Comparison of ENCODE assay signal across 9 mouse cellular contexts in the genomic region with DNA sequence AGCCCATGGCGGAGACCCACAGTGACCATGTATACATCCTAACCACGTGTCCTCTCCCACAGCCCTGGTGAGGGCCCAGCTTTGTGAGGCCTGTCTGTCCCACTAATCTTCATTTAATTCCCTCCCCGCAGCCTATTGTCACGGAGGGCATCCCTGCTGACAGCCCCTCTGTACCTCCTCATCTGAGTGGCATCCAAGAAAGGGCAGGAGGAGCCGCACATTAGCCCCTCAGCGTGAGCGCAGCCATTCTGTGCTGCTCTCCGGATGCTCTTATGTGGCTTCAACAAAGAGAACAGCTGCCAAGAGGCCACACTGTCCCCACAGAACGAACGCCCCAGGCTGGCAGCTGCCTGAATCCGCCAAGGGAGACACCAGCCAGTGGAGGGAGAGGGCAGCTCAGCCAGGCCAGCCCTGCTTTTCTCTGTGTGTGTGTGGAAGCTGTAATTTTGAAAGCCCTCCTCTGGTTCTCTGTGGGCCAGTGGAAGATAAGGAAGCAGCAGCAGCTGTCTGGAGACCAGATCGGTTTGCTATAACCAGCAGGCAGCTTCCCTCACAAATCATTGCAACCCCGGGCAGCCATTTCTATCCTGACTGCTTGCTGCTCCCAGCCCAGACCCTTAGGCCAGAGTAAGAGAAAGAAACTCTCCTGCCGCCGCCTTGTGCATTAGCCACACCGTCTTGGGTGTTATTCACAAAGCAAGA.
DNase-seq lines count a peak whose midpoint lies in the region; ATAC-seq lines count a peak whose summit lies in the region.
"Had no signal": no experiment of that assay in that cellular context is flagged by ENCODE, and none has a peak within 500 bp of the region (broad histone marks: within the 10 kb centered on the region; RNA-seq: fewer than 3 reads in every experiment).

No protein-coding gene starts in this region.

- no peak for DNase-seq in kidney, adult 9 months
- peak; percentile 77 for DNase-seq in thymus, postnatal 0 days (ENCODE audit: low spot score)
- no peak for DNase-seq in left cerebral cortex, adult 9 months (ENCODE audit: low spot score in 2 of 2)
- DNase-seq in urinary bladder, adult 18-20 months (ENCODE audit: low spot score in 2 of 2): no peak

- peak overlapping the region; percentile 63 for H3K27ac ChIP-seq in kidney, embryonic 15.5 days
- H3K27ac ChIP-seq in embryonic facial prominence, embryonic 15.5 days (replicated peaks): peak overlapping the region; percentile 45
- peak overlapping the region; percentile 9 for H3K27ac ChIP-seq in limb, embryonic 15.5 days

- 58% methylated on average over 16 of the region's 16 CpGs for WGBS in kidney, embryonic 15.5 days
- WGBS in embryonic facial prominence, embryonic 15.5 days: 36% methylated on average over 16 of the region's 16 CpGs
- 56% methylated on average over 16 of the region's 16 CpGs for WGBS in limb, embryonic 15.5 days

- H3K9me3 ChIP-seq in kidney, embryonic 15.5 days (replicated peaks): no peaks in the 10 kb centered on the region
- H3K9me3 ChIP-seq in embryonic facial prominence, embryonic 15.5 days (replicated peaks): no peaks in the 10 kb centered on the region
- no peaks in the 10 kb centered on the region for H3K9me3 ChIP-seq in limb, embryonic 15.5 days
- H3K9me3 ChIP-seq: G1E had no signal

- H3K9ac ChIP-seq in kidney, embryonic 15.5 days: no peak overlapping the region
- H3K9ac ChIP-seq in embryonic facial prominence, embryonic 15.5 days: no peak overlapping the region
- no peak overlapping the region for H3K9ac ChIP-seq in limb, embryonic 15.5 days

- no peak for ATAC-seq in kidney, embryonic 15.5 days (replicated peaks; ENCODE audit: low FRiP score)
- ATAC-seq in embryonic facial prominence, embryonic 15.5 days (ENCODE audit: insufficient number of reproducible peaks, low FRiP score, low TSS enrichment, low read depth): peak; percentile 47; the same call in 1 of the 2 replicates
- ATAC-seq in limb, embryonic 15.5 days (ENCODE audit: insufficient number of reproducible peaks, low FRiP score, low TSS enrichment, low read depth): peak; percentile 46; the same call in 1 of the 2 replicates
- ATAC-seq in granulocyte monocyte progenitor cell, adult 5-6 weeks (replicated peaks; ENCODE audit: poor library complexity, severe bottlenecking): no peak

- H3K4me3 ChIP-seq in kidney, embryonic 15.5 days (replicated peaks): no peak overlapping the region
- no peak overlapping the region for H3K4me3 ChIP-seq in embryonic facial prominence, embryonic 15.5 days (replicated peaks)
- no peak overlapping the region for H3K4me3 ChIP-seq in limb, embryonic 15.5 days

- H3K4me1 ChIP-seq in kidney, embryonic 15.5 days: peaks cover 57% of the 10 kb centered on the region
- peaks cover 49% of the 10 kb centered on the region for H3K4me1 ChIP-seq in embryonic facial prominence, embryonic 15.5 days
- H3K4me1 ChIP-seq in limb, embryonic 15.5 days: peaks cover 27% of the 10 kb centered on the region

- H3K4me2 ChIP-seq in kidney, embryonic 15.5 days: no peak overlapping the region
- H3K4me2 ChIP-seq in embryonic facial prominence, embryonic 15.5 days (replicated peaks): no peak overlapping the region
- no peak overlapping the region for H3K4me2 ChIP-seq in limb, embryonic 15.5 days

- H3K27me3 ChIP-seq in kidney, embryonic 15.5 days: no peaks in the 10 kb centered on the region
- no peaks in the 10 kb centered on the region for H3K27me3 ChIP-seq in embryonic facial prominence, embryonic 15.5 days
- H3K27me3 ChIP-seq in limb, embryonic 15.5 days: no peaks in the 10 kb centered on the region

- peaks cover 22% of the 10 kb centered on the region for H3K36me3 ChIP-seq in kidney, embryonic 15.5 days
- H3K36me3 ChIP-seq in embryonic facial prominence, embryonic 15.5 days: peaks cover 22% of the 10 kb centered on the region
- H3K36me3 ChIP-seq in limb, embryonic 15.5 days: peaks cover 27% of the 10 kb centered on the region
- H3K36me3 ChIP-seq: G1E had no signal

Comparison
In these comparisons a context has a peak if more than half of its experiments do, and no peak if none do; other contexts are left out.
1. ATAC-seq: peak in embryonic facial prominence, embryonic 15.5 days (single experiment) and limb, embryonic 15.5 days (single experiment); none in kidney, embryonic 15.5 days (single experiment) and granulocyte monocyte progenitor cell, adult 5-6 weeks (single experiment).
2. H3K27ac ChIP-seq: peak in every context shown above with its lines; median percentile 63 in kidney, embryonic 15.5 days; 45 in embryonic facial prominence, embryonic 15.5 days; 9 in limb, embryonic 15.5 days.